Mouse (Mus musculus) lung, adult 2 months (tissue): ENCODE measurements around the gene Pkp4.

Experiments used
- CTCF ChIP-seq: fragments of 200-500 bp; IDR thresholded peaks from 2 replicates; pipeline ENCODE4 v1.5.1; 2011; ENCODE audit warnings: mild to moderate bottlenecking, low read length, control low read depth; ENCODE audit not compliant: insufficient read depth
- POLR2A ChIP-seq: fragments of 200-500 bp; IDR thresholded peaks from 2 replicates; pipeline ENCODE4 v1.6.1; 2011; ENCODE audit warnings: low read depth, mild to moderate bottlenecking, control low read depth, low read length, borderline replicate concordance; ENCODE audit errors: extremely low read depth

DNA sequence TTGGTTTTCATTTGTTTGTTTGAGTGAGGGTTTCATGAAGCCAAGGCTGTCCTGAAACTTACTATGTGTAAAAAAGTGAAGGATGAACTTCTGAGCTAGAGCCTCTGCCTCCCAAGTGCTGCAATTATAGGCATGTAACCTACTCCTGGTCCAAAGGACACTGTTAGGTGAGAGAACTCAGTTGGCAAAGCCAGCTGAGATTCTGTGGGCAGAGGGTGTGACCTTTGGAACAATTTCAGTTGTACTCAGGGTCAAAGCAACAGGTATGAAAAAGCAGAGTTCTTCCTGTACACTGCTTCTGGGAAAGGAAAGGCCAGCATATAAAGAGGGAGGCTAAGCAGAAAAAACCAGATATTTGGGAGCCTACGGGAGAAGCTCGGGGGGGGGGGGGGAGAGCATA is 2.5 kb upstream of the Pkp4 start:
- TF ChIP-seq CTCF (no peak), POLR2A (no peak)
